Mouse (Mus musculus): ENCODE measurements around the gene Fntb.

GRCm38 (mm10) chr12:76918113-76918512 is 152.7 kb downstream of the Fntb start:
- TF ChIP-seq CTCF (IDR thresholded peaks at IDR 0.05): no peak
- TF ChIP-seq EP300 (IDR thresholded peaks at IDR 0.05): no peak
